Mouse (Mus musculus) MEL (cell line): ENCODE data around the gene Chrdl2.

Experiments used
- CTCF ChIP-seq, 3 experiments: IDR thresholded peaks in 2 of 3; conservative IDR thresholded peaks in 1 of 3; 2 replicates each; pipeline ENCODE4 v1.5.1; 2011 to 2012; ENCODE audit warnings: low read length in 3 of 3, low read depth in 2 of 3, mild to moderate bottlenecking in 2 of 3, improper control_type of control experiment in 1 of 3, inconsistent platforms in 1 of 3, mixed read lengths in 1 of 3, moderate library complexity in 1 of 3; ENCODE audit not compliant: control insufficient read depth in 1 of 3, insufficient read depth in 1 of 3, poor library complexity in 1 of 3, severe bottlenecking in 1 of 3
- ELF1 ChIP-seq: IDR thresholded peaks from 2 replicates; pipeline ENCODE4 v1.6.1; 2014; ENCODE audit warnings: low read depth, mild to moderate bottlenecking, inconsistent platforms, low read length, improper control_type of control experiment, moderate library complexity
- EP300 ChIP-seq, 2 experiments: IDR thresholded peaks; 2 replicates each; pipeline ENCODE4 v1.6.1; 2011; ENCODE audit warnings: improper control_type of control experiment in 2 of 2, low read length in 2 of 2, low read depth in 1 of 2, mild to moderate bottlenecking in 1 of 2
- MAX ChIP-seq: IDR thresholded peaks from 2 replicates; pipeline ENCODE4 v1.6.1; 2011; ENCODE audit warnings: low read length, improper control_type of control experiment
- MYB ChIP-seq: IDR thresholded peaks from 2 replicates; pipeline ENCODE4 v1.6.1; 2011; ENCODE audit warnings: mild to moderate bottlenecking, low read depth, low read length, improper control_type of control experiment
- MYC ChIP-seq: IDR thresholded peaks from 2 replicates; pipeline ENCODE4 v1.6.1; 2011; ENCODE audit warnings: low read depth, mild to moderate bottlenecking, low read length, improper control_type of control experiment, moderate library complexity
- POLR2A ChIP-seq, 2 experiments: IDR thresholded peaks; 2 replicates each; pipeline ENCODE4 v1.6.1; 2011 to 2012; ENCODE audit warnings: low read length in 2 of 2, mild to moderate bottlenecking in 2 of 2, control low read depth in 1 of 2, improper control_type of control experiment in 1 of 2, low read depth in 1 of 2, moderate library complexity in 1 of 2; ENCODE audit not compliant: control insufficient read depth in 1 of 2, insufficient read depth in 1 of 2, poor library complexity in 1 of 2
- RAD21 ChIP-seq: IDR thresholded peaks from 2 replicates; pipeline ENCODE4 v1.6.1; 2011; ENCODE audit warnings: mild to moderate bottlenecking, low read depth, low read length, improper control_type of control experiment
- SIN3A ChIP-seq: IDR thresholded peaks from 2 replicates; pipeline ENCODE4 v1.6.1; 2012; ENCODE audit warnings: low read length, improper control_type of control experiment, inconsistent platforms
- TBP ChIP-seq: IDR thresholded peaks from 2 replicates; pipeline ENCODE4 v1.8.0; 2011; ENCODE audit warnings: low read depth, low read length, improper control_type of control experiment
- UBTF ChIP-seq: IDR thresholded peaks from 2 replicates; pipeline ENCODE4 v1.6.1; 2012; ENCODE audit warnings: low read depth, mild to moderate bottlenecking, inconsistent platforms, low read length, improper control_type of control experiment, moderate library complexity, borderline replicate concordance; ENCODE audit not compliant: insufficient read depth
- ZC3H11A ChIP-seq: IDR thresholded peaks from 2 replicates; pipeline ENCODE4 v1.6.1; 2012; ENCODE audit warnings: low read depth, mild to moderate bottlenecking, inconsistent platforms, low read length, improper control_type of control experiment
- ZKSCAN1 ChIP-seq: IDR thresholded peaks from 2 replicates; pipeline ENCODE4 v1.6.1; 2012; ENCODE audit warnings: low read depth, mild to moderate bottlenecking, inconsistent platforms, low read length, improper control_type of control experiment, moderate library complexity

- TF ChIP-seq SIN3A (no peak), ELF1 (no peak), POLR2A (IDR thresholded peaks at IDR 0.05; ENCODE audit: control insufficient read depth in 1 of 2, insufficient read depth in 1 of 2, low read depth in 1 of 2, low read length in 2 of 2, poor library complexity in 1 of 2) (no peak), TBP (no peak), MYC (no peak), ZKSCAN1 (no peak), CTCF (IDR thresholded peaks at IDR 0.05 in 2 of 3, conservative IDR thresholded peaks at IDR 0.05 in 1 of 3; ENCODE audit: control insufficient read depth in 1 of 3, insufficient read depth in 1 of 3, low read depth in 2 of 3, low read length in 3 of 3, poor library complexity in 1 of 3, severe bottlenecking in 1 of 3) (no peak), EP300 (IDR thresholded peaks at IDR 0.05; ENCODE audit: low read depth in 1 of 2, low read length in 2 of 2) (no peak), UBTF (no peak), MAX (no peak), RAD21 (no peak), ZC3H11A (no peak), MYB (no peak)
Measured at GRCm38 (mm10) chr7:100014123-100014600, 8.2 kb downstream of the Chrdl2 start.
